Mouse (Mus musculus): Measurements from ENCODE around the gene Igfbp3.

- TF ChIP-seq CTCF (IDR thresholded peaks at IDR 0.05; ENCODE audit: control insufficient read depth, insufficient read depth, low read length) = no peak
- no peak for TF ChIP-seq POLR2A (IDR thresholded peaks at IDR 0.05; ENCODE audit: borderline replicate concordance, control insufficient read depth, low read depth, low read length)
Measured at GRCm38 (mm10) chr11:7199736-7200392, 13.9 kb downstream of the Igfbp3 start.
